Mouse (Mus musculus): ENCODE results near the gene Pxylp1. TPM values are rescaled to one million over a fixed set of nuclear protein-coding genes. Genes with fewer than 3 reads are reported as not detected.
A peak's percentile ranks its signal among the peaks of the same experiment; 100 is the strongest.
"Not testable (repeated sequence)": the region's sequence is repeated elsewhere in the genome, so short reads cannot be mapped to it uniquely, and the experiment has no call there.

Pxylp1 gene
- total RNA-seq (2021): 10 to 100 TPM; 19.1 to 20.7 TPM

- DNase-seq: no peak
- intact Hi-C loops (cut with DNase I): no loop called here
Observed at GRCm38 (mm10) chr9:96892546-96892945, at the start of gene Pxylp1. TSS of gene Pxylp1 (minus strand) at chr9:96892669.

- DNase-seq: no peak
- intact Hi-C loops (cut with DNase I): no loop called here
Observed at GRCm38 (mm10) chr9:96938887-96939286, 46.4 kb upstream of the Pxylp1 start.

GRCm38 (mm10) chr9:96936427-96936826, 44.0 kb upstream of the Pxylp1 start:
- intact Hi-C loops (cut with DNase I); DNase-seq: not testable (repeated sequence)

GRCm38 (mm10) chr9:96935556-96936300, 43.3 kb upstream of the Pxylp1 start:
- no peak for DNase-seq
- intact Hi-C loops (cut with DNase I): no loop called here

- no peak for DNase-seq
- intact Hi-C loops (cut with DNase I): no loop called here
Observed at GRCm38 (mm10) chr9:96934816-96935215, 42.3 kb upstream of the Pxylp1 start.

GRCm38 (mm10) chr9:96932751-96933150, 40.3 kb upstream of the Pxylp1 start:
- intact Hi-C loops (cut with DNase I): no loop called here

GRCm38 (mm10) chr9:96923577-96924316, 31.3 kb upstream of the Pxylp1 start:
- DNase-seq: no peak
- intact Hi-C loops (cut with DNase I): loop anchor here (5.0 kb wide), 1 partner anchor 94 kb away; the partner anchor contains the start of gene Spsb4

More at GRCm38 (mm10) chr9:96932751-96933150, 40.3 kb upstream of the Pxylp1 start:
- no peak for DNase-seq

GRCm38 (mm10) chr9:96923119-96923518, 30.6 kb upstream of the Pxylp1 start:
- no peak for DNase-seq
- intact Hi-C loops (cut with DNase I): loop anchor here (5.0 kb wide), 1 partner anchor 94 kb away; the partner anchor contains the start of gene Spsb4

GRCm38 (mm10) chr9:96916620-96917538, 24.4 kb upstream of the Pxylp1 start:
- intact Hi-C loops (cut with DNase I): loop anchor here (2.0 to 5.0 kb wide), 2 partner anchors 152 to 245 kb away; no protein-coding TSS in a partner anchor

GRCm38 (mm10) chr9:96916076-96916475, 23.6 kb upstream of the Pxylp1 start:
- intact Hi-C loops (cut with DNase I): loop anchor here (2.0 to 5.0 kb wide), 2 partner anchors 153 to 246 kb away; no protein-coding TSS in a partner anchor

More at GRCm38 (mm10) chr9:96916620-96917538, 24.4 kb upstream of the Pxylp1 start:
- peak; percentile 93 for DNase-seq

GRCm38 (mm10) chr9:96914851-96915250, 22.4 kb upstream of the Pxylp1 start:
- DNase-seq: peak; percentile 20
- intact Hi-C loops (cut with DNase I): loop anchor here (5.0 kb wide), 2 partner anchors 237 to 247 kb away; no protein-coding TSS in a partner anchor

More at GRCm38 (mm10) chr9:96916076-96916475, 23.6 kb upstream of the Pxylp1 start:
- DNase-seq: no peak

GRCm38 (mm10) chr9:96914005-96914404, 21.5 kb upstream of the Pxylp1 start:
- intact Hi-C loops (cut with DNase I): loop anchor here (5.0 kb wide), 1 partner anchor 238 kb away; no protein-coding TSS in a partner anchor
- DNase-seq: no peak

- intact Hi-C loops (cut with DNase I): no loop called here
- DNase-seq: no peak
Observed at GRCm38 (mm10) chr9:96909503-96909902, 17.0 kb upstream of the Pxylp1 start.

GRCm38 (mm10) chr9:96908737-96909136, 16.3 kb upstream of the Pxylp1 start:
- no peak for DNase-seq
- intact Hi-C loops (cut with DNase I): no loop called here

GRCm38 (mm10) chr9:96904360-96905355, 12.2 kb upstream of the Pxylp1 start:
- DNase-seq: no peak
- intact Hi-C loops (cut with DNase I): no loop called here

GRCm38 (mm10) chr9:96899717-96900116, 7.2 kb upstream of the Pxylp1 start:
- no peak for DNase-seq
- intact Hi-C loops (cut with DNase I): no loop called here

GRCm38 (mm10) chr9:96899004-96899403, 6.5 kb upstream of the Pxylp1 start:
- intact Hi-C loops (cut with DNase I): no loop called here
- no peak for DNase-seq

GRCm38 (mm10) chr9:96896690-96897089, 4.2 kb upstream of the Pxylp1 start:
- no peak for DNase-seq
- intact Hi-C loops (cut with DNase I): no loop called here

- intact Hi-C loops (cut with DNase I): no loop called here
- DNase-seq: no peak
Observed at GRCm38 (mm10) chr9:96893582-96893981, 1.1 kb upstream of the Pxylp1 start.

All from left cerebral cortex, postnatal 4 days (tissue).